Mouse (Mus musculus) adrenal gland (tissue): Measurements from ENCODE around the gene Mmrn2.

Experiments used
- intact Hi-C: fragments of 180-260 bp; cut with DNase I; formaldehyde crosslinking; loops from one replicate; pipeline ENCODE4 v1.15.1; 2025
- long read RNA-seq, 2 experiments: library from polyadenylated mRNA; unstranded; transcript quantifications; one replicate each; pipeline ENCODE4 v2.0.0; 2020; ENCODE audit warnings: borderline replicate concordance in 1 of 2; ENCODE audit not compliant: insufficient replicate concordance in 1 of 2

The Mmrn2 gene
- long read RNA-seq, experiment 1, partial matches to known transcripts: 6 of 13 reads
- long read RNA-seq, experiment 1, other reads (novel, unspliced or antisense): 3 of 13 reads
- long read RNA-seq, experiment 2, transcript Mmrn2-201 (7 exons, 3,974 nt): major isoform, 10 of 18 reads
- long read RNA-seq, experiment 2, partial matches to known transcripts: 7 of 18 reads
- long read RNA-seq, experiment 2, other reads (novel, unspliced or antisense): 1 of 18 reads

DNA sequence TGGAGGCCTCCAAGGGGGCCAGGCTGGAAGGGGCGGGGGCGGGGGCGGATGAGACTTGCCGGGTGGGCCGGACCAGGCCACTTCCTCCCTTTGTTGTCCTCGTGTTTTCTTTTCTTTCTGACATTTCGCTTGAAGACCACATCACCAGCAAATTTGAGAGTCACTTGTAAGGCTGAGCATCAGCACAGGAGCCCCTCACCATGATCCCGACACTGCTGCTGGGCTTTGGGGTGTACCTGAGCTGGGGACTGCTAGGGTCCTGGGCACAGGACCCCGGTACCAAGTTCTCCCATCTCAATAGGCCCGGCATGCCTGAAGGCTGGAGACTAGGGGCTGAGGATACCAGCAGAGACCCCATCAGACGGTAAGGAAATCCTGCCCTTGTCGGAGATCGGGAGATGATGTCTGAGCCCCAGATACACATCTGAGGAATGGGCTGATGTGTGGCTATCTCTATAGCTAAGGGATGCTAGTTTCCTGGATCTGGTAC lies at the start of gene Mmrn2:
Gene Mmrn2, plus strand, starts transcription at position 51 of the 490 bp plus-strand sequence.
- intact Hi-C loops: no loop called here

GRCm38 (mm10) chr14:34326606-34327005 lies 48.7 kb upstream of the Mmrn2 start:
- intact Hi-C loops: no loop called here

GRCm38 (mm10) chr14:34327618-34328017 lies 47.6 kb upstream of the Mmrn2 start:
- intact Hi-C loops: no loop called here

DNA sequence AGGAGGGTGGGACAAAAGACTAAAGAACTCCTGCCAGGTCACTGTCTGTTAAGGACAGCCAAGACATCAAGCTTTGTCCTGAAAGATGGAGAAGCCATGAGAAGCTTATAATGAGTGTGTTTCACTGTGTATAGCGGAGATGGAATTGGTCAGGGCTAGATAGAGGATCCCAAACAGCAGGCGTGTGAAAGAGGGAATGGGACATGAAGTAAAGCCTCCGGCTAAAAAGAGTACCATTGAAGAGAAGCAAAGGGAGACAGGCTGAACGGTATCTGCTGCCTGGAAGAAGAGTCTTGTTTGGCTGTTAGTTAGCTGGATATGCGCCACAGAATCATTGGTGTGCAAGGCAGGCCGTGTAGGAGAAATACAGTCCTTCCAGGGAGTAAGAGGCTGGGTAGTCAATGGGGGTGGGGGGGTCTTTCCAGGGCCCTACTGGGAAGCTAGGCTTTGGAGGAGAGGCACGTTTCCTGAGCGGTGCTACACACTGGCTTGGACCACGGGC lies 44.6 kb upstream of the Mmrn2 start:
- intact Hi-C loops: no loop called here

DNA sequence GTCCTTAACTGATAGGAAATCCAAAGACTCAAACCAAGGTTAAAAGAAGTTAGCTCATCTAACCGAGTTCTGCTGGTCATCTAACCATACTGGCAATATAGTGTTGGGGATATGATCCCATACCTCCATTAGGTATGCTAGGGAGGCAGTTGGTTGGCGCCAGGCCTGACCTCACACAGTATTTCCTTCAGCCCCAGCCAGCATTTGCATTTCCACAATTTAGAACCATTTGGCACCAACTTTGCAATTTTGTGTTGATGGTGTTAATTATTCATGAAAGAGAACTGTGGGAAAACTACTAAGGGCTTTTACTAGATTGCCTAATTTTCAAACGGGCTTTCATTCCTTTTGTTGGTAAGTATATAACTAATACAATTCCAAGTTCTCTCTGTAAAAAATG lies 43.4 kb upstream of the Mmrn2 start:
- intact Hi-C loops: no loop called here

- intact Hi-C loops: no loop called here
Observed at GRCm38 (mm10) chr14:34332476-34332875, 42.8 kb upstream of the Mmrn2 start.

DNA sequence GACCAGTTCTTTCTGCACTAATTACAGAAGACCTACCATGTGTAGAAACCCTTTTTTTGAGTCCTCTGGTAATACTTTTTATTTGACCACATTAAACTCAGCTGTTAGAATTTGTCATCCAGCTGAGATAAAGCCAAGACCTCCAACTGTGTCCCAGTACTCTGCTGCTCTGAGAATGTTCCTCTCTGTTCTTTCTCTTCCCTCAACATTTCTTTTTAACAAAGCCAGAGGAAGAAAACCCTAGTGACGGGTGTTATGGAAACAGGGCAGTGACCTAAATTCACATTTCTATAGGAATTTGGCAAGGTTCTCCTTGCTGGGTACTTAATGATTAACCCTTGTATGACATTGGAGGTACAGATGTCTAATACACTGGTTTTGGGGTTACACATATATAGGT lies 35.8 kb upstream of the Mmrn2 start:
- intact Hi-C loops: no loop called here

- intact Hi-C loops: loop anchor here (2.0 kb wide), 1 partner anchor 43 kb away; no protein-coding TSS in a partner anchor
Observed at GRCm38 (mm10) chr14:34341993-34342392, 33.3 kb upstream of the Mmrn2 start.

DNA sequence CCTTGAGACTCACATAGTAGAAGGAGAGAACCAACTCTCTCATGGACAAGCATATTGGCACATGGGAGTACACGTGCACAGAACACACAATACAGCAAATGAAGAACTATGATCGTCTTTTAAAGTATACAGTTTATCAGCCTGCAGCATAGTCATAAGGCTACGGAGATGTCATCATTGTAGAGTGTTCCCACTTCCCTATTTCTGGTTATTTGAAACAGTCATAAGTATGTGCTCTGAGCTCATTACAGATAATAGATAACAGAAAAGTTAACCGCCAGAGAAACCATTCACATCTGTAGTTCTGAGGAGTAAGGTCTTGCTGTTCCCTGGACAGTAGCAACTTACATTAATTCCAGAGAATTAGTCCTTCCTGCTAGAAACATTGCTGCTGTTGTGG lies 32.2 kb upstream of the Mmrn2 start:
- intact Hi-C loops: no loop called here

- intact Hi-C loops: no loop called here
Observed at GRCm38 (mm10) chr14:34344361-34344760, 30.9 kb upstream of the Mmrn2 start.

DNA sequence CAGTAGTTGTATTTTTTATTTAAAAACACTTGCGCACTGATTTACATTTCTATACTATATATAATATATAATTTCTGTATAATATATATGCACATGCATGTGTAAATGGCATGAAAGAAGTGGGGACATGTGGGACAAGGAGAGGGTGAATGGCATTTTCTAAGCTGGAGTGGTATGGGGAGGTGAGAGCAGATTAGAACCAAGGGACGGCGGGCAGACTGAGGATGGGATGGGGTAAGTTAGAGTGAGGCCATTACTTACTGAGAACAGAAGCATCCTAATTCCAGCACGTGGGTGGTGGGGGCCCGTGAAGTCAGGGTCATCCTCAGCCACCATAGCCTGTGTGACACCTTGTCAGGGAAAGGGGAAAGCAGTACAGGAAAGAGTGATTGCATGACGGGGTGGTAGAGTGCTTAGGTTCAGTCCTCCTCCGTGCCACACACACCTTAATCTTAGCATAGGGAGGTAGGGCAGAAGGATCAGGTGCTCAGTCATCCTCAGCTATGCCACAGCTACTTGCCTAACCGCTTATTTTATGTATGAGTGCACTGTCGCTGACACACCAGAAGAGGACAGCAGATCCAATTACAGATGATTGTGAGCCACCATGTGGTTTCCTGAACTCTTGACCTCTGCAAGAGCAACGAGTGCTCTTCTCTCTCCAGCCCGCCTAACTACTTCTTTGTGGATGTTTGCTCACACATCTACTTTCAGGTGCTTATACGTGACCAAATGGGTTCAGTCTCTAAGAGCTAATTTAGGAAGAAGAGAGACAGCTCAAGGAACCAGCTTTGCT lies 29.3 kb upstream of the Mmrn2 start:
- intact Hi-C loops: no loop called here

DNA sequence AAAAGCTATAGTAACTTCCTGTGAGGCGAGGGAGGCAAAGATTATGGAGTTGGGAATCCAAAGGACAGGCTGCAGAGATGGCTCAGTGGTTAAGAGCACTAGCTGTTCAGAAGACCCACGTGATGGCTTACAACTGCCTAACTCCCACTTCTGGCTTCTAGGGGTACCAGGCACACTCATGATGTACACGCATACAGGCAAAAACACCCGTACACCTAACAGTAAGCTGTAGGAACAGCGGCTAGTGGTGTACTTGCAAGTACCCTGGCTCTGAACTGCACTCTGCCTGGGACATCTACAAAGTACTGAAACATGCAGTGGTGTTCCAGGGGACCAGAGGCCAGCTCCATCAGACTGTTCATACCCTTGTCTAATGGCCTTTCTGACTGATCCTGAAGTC lies 28.2 kb upstream of the Mmrn2 start:
- intact Hi-C loops: no loop called here

DNA sequence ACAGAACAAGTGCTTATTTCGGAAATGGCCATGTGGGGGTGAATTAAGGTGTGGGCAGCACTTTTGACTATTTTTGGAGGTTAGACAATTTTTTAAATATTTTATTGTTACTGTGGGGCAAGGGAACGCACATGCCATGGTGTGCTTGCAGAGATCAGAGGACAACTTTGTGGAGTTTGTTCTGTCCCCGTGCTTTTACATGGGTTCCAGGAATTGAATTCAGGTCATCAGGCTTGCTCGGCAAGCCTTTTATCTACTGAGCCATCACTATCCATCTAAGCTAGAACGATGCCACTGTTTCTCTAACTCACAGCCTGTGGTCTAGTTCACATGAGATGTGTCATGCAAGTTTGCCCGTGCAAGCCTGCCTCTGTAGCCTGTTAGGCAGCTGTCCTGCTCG lies 27.0 kb upstream of the Mmrn2 start:
- intact Hi-C loops: no loop called here

DNA sequence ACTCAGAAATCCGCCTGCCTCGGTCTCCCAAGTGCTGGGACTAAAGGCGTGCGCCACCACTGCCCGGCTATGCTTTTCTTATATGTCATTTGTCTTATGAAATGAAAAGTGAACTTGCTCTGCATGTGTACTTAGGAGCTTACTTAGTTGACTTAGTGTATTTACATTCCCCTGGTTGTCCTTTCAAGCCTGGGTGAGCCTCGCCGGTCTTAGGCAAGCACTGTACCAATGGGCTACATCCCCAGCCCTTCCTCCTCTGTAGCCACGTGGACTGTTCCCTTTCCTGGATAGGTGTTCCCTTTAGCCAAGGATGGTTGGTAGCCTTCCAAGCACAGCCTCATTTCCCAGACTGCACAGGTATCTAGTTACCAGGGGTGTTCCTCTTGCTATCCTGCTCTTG lies 26.3 kb upstream of the Mmrn2 start:
- intact Hi-C loops: no loop called here

GRCm38 (mm10) chr14:34351660-34352059 lies 23.6 kb upstream of the Mmrn2 start:
- intact Hi-C loops: no loop called here

DNA sequence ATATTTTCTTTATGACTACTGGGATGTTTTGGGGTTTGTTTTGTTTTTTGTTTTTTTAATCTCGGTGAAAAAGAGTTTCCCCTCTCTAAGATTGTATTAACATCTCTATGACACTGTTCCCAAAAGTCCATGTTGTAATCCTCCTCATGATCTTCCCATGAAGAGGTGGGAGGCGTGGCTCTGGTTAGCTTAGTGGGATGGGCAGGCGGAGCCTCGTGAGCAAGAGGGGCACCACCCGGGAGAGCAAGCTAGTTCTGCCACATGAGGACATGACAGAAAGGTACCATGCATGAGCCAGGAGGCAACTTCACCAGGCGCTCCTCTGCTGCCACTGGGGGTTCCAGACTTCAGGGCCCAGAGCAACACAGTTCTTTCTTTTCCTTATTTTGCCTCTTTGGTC lies 22.7 kb upstream of the Mmrn2 start:
- intact Hi-C loops: no loop called here

DNA sequence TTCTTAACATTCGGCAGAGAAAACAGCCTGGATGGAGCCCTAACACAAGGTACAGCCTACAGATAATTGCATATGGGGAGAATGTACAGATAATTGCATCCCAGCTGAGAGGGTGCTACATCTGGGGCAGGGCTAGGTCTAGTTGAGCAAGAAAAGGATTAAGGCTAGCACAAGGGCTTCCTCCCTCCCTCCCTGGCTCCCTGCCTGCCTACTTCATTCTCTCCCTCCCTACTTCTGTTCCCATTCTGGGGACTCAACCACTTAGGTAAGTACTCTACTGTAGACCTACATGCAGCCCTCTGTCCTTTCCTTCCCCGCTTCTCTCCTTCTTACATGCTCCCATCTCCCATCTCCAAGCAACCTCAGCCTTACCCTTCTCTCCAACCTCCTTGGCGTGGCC lies 21.9 kb upstream of the Mmrn2 start:
- intact Hi-C loops: no loop called here

DNA sequence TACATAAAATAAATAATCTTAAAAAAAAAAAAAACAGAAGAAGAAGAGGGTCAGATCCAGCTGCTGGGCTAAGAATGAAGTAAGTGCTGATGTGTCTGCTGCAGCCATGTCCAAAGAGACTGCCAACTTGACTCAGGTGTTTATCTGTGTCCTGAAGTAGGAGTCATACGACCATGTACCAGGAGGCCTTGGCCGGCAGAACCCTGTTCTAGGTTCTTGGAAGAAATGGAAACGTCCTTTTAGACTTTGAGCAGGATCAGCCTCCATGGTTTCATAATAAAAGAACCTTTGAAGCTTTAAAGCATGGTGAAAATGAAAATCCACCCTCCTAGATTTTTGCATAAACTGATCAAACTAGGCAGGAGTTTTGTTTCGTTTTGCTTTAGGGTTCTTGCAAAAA lies 20.8 kb upstream of the Mmrn2 start:
- intact Hi-C loops: no loop called here

GRCm38 (mm10) chr14:34355301-34355700 lies 20.0 kb upstream of the Mmrn2 start, which contains the start of gene Fam25c:
TSS of gene Fam25c (minus strand) at chr14:34355433.
- intact Hi-C loops: no loop called here

DNA sequence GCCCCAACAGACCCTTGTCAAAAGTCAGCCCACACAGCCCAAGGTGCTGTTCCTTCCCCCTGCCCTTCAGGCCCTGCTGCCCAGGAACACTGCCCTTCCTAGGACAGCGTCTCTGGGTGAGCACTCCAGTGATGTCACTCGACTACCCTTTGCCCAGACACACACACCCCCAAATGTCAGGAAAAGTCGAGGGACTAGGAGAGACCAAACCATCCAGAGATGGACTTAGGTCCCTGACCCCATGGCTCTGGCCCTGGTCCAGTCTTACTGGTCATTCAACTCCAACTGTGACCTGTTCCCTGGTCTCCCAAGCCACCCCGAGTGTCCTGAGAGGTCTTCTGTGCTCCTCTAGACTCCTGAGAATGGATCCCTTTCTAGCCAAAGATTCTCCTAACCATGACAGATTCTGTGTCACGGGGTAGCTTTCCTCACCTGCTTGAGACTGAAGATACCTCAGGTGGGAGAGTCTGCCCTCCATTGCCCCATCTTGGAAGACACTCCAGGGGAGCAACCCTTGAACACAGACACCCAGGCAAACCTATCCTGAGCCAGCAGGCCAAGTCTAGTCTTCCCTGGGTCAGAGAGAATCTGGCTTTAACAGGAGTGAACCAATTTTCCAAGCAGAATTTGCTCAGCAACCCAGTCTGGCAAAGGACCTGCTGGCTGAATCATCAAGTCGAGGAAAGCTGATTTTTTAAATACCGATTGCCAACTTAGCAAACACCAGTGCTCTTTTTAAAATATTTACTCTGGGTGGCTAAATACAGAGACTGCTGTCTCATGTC lies 17.4 kb upstream of the Mmrn2 start:
- intact Hi-C loops: no loop called here

- intact Hi-C loops: loop anchor here (10.0 kb wide), 1 partner anchor 275 kb away; the partner anchor contains the start of gene Anxa8
Observed at GRCm38 (mm10) chr14:34359676-34360244, 15.5 kb upstream of the Mmrn2 start.
